Mouse (Mus musculus) adipocyte (in vitro differentiated cells): ENCODE results near the gene Cramp1l.
A peak's percentile ranks its signal among the peaks of the same experiment; 100 is the strongest.
"Not testable (repeated sequence)": the region's sequence is repeated elsewhere in the genome, so short reads cannot be mapped to it uniquely, and the experiment has no call there.

Experiments
- DNase-seq: peaks from one replicate; pipeline ENCODE4 v3.0.0-alpha.2; 2016; ENCODE audit warnings: low spot score

The Cramp1l gene

GRCm38 (mm10) chr17:24959371-24959770 is 56.2 kb downstream of the Cramp1l start:
- DNase-seq = peak; percentile 60

DNA sequence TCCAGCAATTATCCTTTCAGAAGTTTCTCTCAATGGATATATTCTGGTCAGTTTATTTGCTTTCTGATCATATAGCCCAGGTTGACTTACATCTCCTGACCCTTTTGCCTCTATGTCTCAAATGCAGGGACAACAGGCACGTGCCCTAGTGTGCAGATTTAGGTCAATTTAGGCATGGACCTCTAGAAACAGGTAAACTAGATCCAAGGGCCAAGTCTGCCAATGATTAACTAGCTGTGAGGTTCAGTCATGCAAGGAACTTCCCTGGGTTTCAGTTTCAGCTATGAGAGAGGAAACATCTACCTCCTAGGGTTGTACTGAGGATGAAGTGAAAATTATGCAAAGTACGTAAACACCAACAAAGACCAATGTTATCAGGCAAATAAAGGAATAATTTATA is 62.3 kb downstream of the Cramp1l start:
- no peak for DNase-seq

DNA sequence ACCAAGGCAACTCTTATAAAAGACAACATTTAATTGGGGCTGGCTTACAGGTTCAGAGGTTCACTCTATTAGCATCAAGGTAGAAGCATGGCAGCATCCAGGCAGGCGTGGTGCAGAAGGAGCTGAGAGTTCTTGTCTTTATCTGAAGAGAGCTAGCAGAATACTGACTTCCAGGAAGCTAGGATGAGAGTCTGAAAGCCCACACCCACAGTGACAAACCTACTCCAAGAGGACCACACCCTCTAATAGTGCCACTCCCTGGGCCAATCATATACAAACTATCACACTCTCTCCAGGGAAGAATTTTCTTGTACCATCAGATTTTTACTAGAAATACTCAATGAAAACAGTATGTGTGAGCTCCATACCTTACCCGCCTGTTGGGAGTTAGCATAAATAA is 64.9 kb downstream of the Cramp1l start:
- DNase-seq = no peak

- DNase-seq = no peak
Measured at GRCm38 (mm10) chr17:24948204-24948603, 67.4 kb downstream of the Cramp1l start.

GRCm38 (mm10) chr17:24943589-24943988 is 72.0 kb downstream of the Cramp1l start:
- not testable (repeated sequence) for DNase-seq

DNA sequence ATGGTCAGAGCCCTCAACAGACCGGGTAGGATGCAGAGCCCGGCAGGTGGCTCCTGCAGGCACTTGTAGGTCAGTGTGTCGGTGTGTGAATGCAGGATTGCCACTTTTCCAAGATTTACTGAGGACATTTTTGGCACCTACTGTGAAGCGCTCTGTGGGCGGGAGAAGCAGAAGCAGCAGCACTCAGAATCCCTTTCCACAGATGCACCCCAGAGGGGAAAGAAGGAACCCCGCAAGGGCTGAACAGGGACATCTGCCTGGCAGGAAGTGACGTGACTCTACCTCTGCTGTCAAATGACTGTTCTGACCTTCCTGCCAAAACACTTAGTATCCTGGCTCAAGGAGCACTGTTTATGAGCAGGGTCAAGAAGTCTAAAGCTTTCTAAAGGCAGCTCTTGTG is 72.6 kb downstream of the Cramp1l start:
- no peak for DNase-seq

DNA sequence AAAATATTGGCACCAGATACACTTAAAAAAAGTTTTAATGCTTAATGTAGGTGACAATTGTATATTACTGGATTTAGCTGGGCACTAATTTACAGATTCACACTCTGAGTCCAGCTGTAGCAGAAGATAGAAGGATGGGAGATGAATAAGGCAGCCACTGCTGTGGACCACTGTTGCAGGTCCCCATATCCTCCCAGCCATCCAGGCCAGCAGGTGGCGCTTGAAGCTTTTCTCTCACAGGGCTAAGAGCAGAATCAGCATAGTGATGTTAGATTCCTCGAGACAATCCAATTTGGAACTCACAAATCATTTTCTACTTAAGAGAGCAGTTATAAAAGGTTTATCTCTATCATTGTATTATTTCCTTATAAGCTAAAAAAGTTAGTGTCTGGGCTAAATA is 73.1 kb downstream of the Cramp1l start:
- peak; percentile 28 for DNase-seq

DNA sequence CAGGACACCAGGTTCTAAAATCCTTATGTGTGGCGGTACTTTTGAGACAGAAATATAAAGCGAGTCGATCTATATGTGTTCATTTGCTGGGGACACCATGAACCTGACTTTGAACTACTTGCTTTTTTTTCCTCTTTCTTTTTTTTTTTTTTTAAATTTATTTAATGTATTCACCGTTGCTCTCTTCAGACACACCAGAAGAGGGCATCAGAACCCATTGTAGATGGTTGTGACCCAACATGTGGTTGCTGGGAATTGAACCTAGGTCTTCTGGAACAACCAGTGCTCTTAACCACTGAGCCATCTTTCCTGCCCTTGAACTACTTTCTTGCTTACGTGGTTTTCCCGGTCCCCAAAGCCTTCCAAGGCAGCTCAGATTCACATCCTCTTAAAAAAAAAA is 78.3 kb downstream of the Cramp1l start:
- no peak for DNase-seq

- DNase-seq = peak; percentile 95
Measured at GRCm38 (mm10) chr17:24936259-24937237, 79.0 kb downstream of the Cramp1l start, which contains the start of gene Mapk8ip3. TSS of gene Mapk8ip3 (minus strand) at chr17:24936977.

- DNase-seq = no peak
Measured at GRCm38 (mm10) chr17:24935666-24936065, 79.9 kb downstream of the Cramp1l start.

GRCm38 (mm10) chr17:24934926-24935325 is 80.7 kb downstream of the Cramp1l start:
- DNase-seq = no peak

- no peak for DNase-seq
Measured at GRCm38 (mm10) chr17:24933163-24933562, 82.4 kb downstream of the Cramp1l start.

DNA sequence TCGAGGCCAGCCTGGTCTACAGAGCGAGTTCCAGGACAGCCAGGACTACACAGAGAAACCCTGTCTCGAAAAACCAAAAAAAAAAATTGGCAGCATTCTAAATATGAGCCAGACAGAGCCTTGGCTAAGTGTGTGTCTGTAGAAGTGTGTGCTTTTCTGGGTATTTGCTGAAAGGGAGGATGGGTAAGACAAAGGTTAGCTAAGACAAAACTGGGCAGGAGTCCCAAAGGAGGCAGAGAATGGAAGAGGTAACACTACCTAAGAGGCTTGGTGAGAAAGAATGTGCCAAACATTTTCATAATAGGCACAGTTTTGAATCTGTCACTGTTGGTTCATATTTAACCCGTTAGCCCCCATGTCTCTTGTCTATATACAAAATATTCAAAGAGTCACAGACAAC is 83.2 kb downstream of the Cramp1l start:
- peak; percentile 47 for DNase-seq

DNA sequence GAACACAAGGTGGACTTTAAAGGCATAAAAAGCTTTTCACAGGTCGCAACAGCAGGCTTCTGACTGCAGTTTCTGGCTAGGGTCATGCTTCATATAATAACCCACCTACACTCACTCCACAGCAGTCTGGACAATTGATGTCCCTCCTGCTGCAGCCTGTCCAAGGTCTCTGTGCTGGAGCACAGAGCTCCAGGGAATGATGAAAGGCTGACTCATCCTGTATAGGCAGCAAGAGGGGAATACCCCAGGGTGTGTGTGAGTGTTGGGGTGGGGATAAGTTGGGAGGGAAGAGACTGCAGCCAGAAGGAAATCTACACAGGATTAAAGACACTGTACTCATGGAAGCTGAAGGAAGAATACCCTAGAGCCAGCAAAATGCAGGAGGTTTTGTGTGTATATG is 86.1 kb downstream of the Cramp1l start:
- DNase-seq = no peak

- peak; percentile 50 for DNase-seq
Measured at GRCm38 (mm10) chr17:24923246-24923645, 92.3 kb downstream of the Cramp1l start.

DNA sequence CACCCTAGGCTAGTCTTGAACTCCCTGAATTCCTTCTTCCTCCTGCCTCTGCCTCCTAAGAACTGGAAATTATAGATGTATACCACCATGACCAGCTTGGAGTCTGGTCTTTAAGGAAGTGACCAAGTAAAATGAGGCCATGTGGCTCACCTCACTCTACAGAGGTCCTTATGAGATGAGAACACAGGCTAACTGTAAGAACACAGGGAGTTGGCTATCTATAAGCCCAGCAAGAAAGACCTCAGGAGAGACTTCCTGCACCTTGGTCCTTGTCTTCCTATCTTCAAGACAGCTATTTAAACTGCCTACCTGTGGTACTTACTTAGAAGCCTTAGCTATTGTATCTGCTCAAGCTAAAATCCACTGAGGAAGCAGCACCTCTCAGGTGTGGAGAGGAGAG is 101.6 kb downstream of the Cramp1l start:
- no peak for DNase-seq
